Mouse (Mus musculus): ENCODE measurements at regions not wholly inside any gene's neighbourhood (a gene's known extent, or its start where the extent isn't known, plus 50 kb on each side); places are given as distances from the start of the nearest gene placed in this dataset.

DNA sequence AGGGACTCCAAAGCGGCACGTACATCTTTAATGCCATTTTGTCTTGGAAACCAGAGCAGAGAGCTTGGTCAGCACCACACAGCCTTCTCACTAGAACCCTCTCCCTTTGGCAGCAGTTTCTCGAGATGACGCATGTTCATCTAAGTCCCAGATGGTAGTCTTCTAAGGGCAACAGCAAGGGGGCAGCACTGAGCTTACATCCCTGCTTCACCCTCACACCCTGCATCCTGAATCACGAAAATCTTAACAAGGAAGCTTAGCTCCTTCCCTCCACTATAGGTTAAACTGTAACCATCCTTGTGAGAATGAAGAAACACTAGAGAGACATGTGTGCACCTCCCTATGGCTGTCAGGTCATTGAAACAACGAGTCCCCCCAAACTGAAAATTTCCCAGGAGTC lies 538.4 kb downstream of the Plekhb2 start:
- Histone ChIP-seq H3K27me3 (no peaks in the 10 kb centered on the region), H3K27ac (replicated peaks) (no peak overlapping the region), H3K36me3 (no peaks in the 10 kb centered on the region), H3K4me1 (no peaks in the 10 kb centered on the region), H3K9me3 (no peaks in the 10 kb centered on the region), H3K9ac (replicated peaks) (no peak overlapping the region), H3K4me3 (no peak overlapping the region), H3K4me2 (replicated peaks) (no peak overlapping the region)
- ATAC-seq (ENCODE audit: low FRiP score, low read depth): 0 out of 2 replicates have a peak, but pooled peaks have one; percentile 34
- WGBS: 28% methylated on average over 6 of the region's 6 CpGs

DNA sequence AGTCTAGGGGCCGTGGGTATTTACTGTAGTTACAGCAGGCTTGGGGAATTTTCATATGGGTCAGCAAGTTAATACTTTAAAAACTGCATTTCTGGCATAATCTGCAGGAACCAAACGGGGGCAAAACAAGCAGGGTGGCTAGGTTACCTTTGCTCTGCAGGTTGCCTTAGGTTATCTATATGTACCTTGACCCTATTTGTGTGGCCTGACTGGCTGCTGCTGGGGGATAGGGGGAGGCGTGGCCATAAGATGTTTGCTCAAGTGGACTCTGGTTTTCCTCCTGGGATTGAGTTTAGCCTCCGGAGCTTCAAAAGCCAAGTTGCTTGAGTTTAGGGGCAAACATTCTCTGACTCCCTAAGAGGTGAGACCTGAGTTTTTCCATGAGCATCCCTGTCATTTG lies 540.6 kb downstream of the Plekhb2 start:
- 88% methylated on average over 4 of the region's 4 CpGs for WGBS

GRCm38 (mm10) chr1:35390858-35391586 lies 541.2 kb downstream of the Plekhb2 start:
- no peak overlapping the region for H3K4me2 ChIP-seq (replicated peaks)
- H3K4me1 ChIP-seq: no peaks in the 10 kb centered on the region
- WGBS: 74% methylated on average over 7 of the region's 7 CpGs
- H3K27me3 ChIP-seq: no peaks in the 10 kb centered on the region
- no peak overlapping the region for H3K27ac ChIP-seq (replicated peaks)
- no peaks in the 10 kb centered on the region for H3K36me3 ChIP-seq
- H3K4me3 ChIP-seq: no peak overlapping the region
- no peak overlapping the region for H3K9ac ChIP-seq (replicated peaks)
- ATAC-seq (ENCODE audit: low FRiP score, low read depth): no peak
- H3K9me3 ChIP-seq: no peaks in the 10 kb centered on the region

More for the DNA sequence above, 540.6 kb downstream of the Plekhb2 start:
- H3K27me3 ChIP-seq: no peaks in the 10 kb centered on the region
- H3K4me3 ChIP-seq: no peak overlapping the region
- no peak overlapping the region for H3K27ac ChIP-seq (replicated peaks)
- no peaks in the 10 kb centered on the region for H3K9me3 ChIP-seq
- no peak overlapping the region for H3K9ac ChIP-seq (replicated peaks)
- no peaks in the 10 kb centered on the region for H3K4me1 ChIP-seq
- ATAC-seq (ENCODE audit: low FRiP score, low read depth): no peak
- H3K36me3 ChIP-seq: no peaks in the 10 kb centered on the region
- H3K4me2 ChIP-seq (replicated peaks): no peak overlapping the region

- Histone ChIP-seq H3K9me3 (no peaks in the 10 kb centered on the region), H3K4me1 (no peaks in the 10 kb centered on the region), H3K27me3 (no peaks in the 10 kb centered on the region), H3K4me3 (no peak overlapping the region), H3K36me3 (no peaks in the 10 kb centered on the region), H3K4me2 (replicated peaks) (no peak overlapping the region), H3K27ac (replicated peaks) (no peak overlapping the region), H3K9ac (replicated peaks) (no peak overlapping the region)
- 75% methylated on average over 6 of the region's 6 CpGs for WGBS
- no peak for ATAC-seq (ENCODE audit: low FRiP score, low read depth)
Measured at GRCm38 (mm10) chr1:35393550-35394118, 543.9 kb downstream of the Plekhb2 start.

- H3K4me2 ChIP-seq (replicated peaks): no peak overlapping the region
- no peaks in the 10 kb centered on the region for H3K36me3 ChIP-seq
- H3K9ac ChIP-seq (replicated peaks): no peak overlapping the region
- H3K9me3 ChIP-seq: no peaks in the 10 kb centered on the region
- no peak for ATAC-seq (ENCODE audit: low FRiP score, low read depth)
- WGBS: 83% methylated on average over 11 of the region's 11 CpGs
- no peaks in the 10 kb centered on the region for H3K27me3 ChIP-seq
- no peak overlapping the region for H3K27ac ChIP-seq (replicated peaks)
- no peak overlapping the region for H3K4me3 ChIP-seq
- no peaks in the 10 kb centered on the region for H3K4me1 ChIP-seq
Measured at GRCm38 (mm10) chr1:35400674-35401359, 551.0 kb downstream of the Plekhb2 start.

DNA sequence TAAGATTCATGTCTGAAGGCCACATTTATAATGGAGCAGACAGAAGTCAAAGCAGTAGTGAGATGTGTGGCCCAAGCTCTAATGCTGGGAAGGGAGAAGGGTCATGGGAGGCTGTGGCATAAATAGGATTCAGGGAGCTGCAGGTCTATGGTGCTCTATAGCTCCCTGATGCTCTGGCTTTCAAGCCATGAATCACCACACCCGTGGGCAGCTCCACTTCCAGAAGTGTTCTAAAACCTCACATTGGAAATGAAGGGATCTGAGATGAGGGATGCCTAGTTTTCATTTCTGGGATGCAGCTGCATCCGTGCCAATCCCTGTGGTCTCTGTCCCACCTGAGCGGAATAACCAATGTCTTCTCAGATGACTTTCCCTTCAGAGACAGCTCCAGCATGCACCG lies 553.2 kb downstream of the Plekhb2 start:
- ATAC-seq (ENCODE audit: low FRiP score, low read depth): no peak
- H3K27me3 ChIP-seq: no peaks in the 10 kb centered on the region
- no peak overlapping the region for H3K27ac ChIP-seq (replicated peaks)
- H3K4me2 ChIP-seq (replicated peaks): no peak overlapping the region
- no peak overlapping the region for H3K4me3 ChIP-seq
- no peaks in the 10 kb centered on the region for H3K36me3 ChIP-seq
- H3K4me1 ChIP-seq: no peaks in the 10 kb centered on the region
- H3K9me3 ChIP-seq: no peaks in the 10 kb centered on the region
- WGBS: 64% methylated on average over 4 of the region's 4 CpGs
- H3K9ac ChIP-seq (replicated peaks): no peak overlapping the region

DNA sequence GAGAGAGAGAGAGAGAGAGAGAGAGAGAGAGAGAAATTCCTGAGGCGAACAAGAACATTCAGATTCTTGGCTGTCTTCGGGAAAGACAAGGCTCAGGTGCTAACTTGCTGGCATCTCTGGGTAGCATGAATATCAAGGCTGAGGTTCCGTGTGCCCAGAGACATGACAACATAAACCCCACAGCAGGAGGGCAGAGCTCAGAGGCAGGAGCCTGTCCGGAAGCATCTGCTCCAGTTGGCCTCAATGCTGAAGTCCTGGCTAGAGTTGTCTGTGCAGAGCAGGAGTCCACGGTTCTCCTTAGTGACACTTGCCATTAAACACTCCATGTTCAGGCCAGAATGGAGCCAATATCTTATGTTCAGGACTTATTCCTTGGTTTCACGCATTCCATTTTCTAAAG lies 555.6 kb downstream of the Plekhb2 start:
- Histone ChIP-seq H3K27me3 (no peaks in the 10 kb centered on the region), H3K4me1 (no peaks in the 10 kb centered on the region), H3K9me3 (no peaks in the 10 kb centered on the region), H3K4me3 (no peak overlapping the region), H3K27ac (replicated peaks) (no peak overlapping the region), H3K4me2 (replicated peaks) (no peak overlapping the region), H3K36me3 (no peaks in the 10 kb centered on the region), H3K9ac (replicated peaks) (no peak overlapping the region)
- ATAC-seq (ENCODE audit: low FRiP score, low read depth): no peak
- 73% methylated on average over 5 of the region's 6 CpGs for WGBS

- H3K36me3 ChIP-seq: no peaks in the 10 kb centered on the region
- no peak for ATAC-seq (ENCODE audit: low FRiP score, low read depth)
- no peaks in the 10 kb centered on the region for H3K9me3 ChIP-seq
- H3K4me3 ChIP-seq: no peak overlapping the region
- H3K4me2 ChIP-seq (replicated peaks): no peak overlapping the region
- no peaks in the 10 kb centered on the region for H3K27me3 ChIP-seq
- 0 out of 2 replicates have a peak, but pooled peaks cover 3% of the 10 kb centered on the region for H3K4me1 ChIP-seq
- H3K9ac ChIP-seq (replicated peaks): no peak overlapping the region
- WGBS: 74% methylated on average over 1 of the region's 1 CpGs
- H3K27ac ChIP-seq (replicated peaks): no peak overlapping the region
Measured at GRCm38 (mm10) chr1:35415646-35416045, 565.9 kb downstream of the Plekhb2 start.

DNA sequence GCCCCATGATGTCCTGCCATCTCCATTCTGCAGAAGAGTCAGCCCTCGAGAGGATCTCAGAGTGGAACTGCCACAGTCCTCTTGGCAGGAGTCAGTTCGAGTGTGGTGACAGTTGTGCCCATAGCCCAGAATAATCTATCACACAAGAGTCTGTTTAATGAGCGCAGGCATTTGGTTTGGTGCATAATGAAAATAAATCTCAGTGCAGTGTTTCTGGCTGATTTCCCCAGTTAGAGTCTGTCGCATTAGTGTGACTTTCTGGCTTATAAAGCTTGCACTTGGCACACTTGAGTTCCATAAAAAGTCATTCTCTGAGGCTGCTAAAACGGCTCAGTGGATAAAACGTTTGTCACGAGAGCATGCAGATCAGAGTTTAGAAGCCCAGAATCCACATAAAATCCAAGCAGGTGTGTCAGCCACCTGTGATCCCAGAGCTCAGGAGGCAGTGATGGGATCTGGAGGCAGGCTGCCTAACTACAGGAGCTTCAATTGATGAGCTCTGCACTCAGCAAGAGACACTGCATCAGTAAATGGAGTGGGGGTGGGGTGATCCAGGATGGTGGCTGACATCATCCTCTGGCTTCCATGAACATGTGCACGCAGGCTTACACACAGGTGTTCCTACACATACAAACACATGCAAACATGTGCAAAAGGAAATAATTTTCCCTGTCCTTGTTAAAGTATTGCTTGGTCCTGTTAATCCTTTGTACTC lies 578.5 kb downstream of the Plekhb2 start:
- no peaks in the 10 kb centered on the region for H3K27me3 ChIP-seq
- H3K4me1 ChIP-seq: no peaks in the 10 kb centered on the region
- H3K27ac ChIP-seq (replicated peaks): no peak overlapping the region
- WGBS: 90% methylated on average over 8 of the region's 8 CpGs
- H3K4me2 ChIP-seq (replicated peaks): no peak overlapping the region
- no peaks in the 10 kb centered on the region for H3K36me3 ChIP-seq
- no peaks in the 10 kb centered on the region for H3K9me3 ChIP-seq
- no peak for ATAC-seq (ENCODE audit: low FRiP score, low read depth)
- H3K4me3 ChIP-seq: no peak overlapping the region
- H3K9ac ChIP-seq (replicated peaks): no peak overlapping the region

DNA sequence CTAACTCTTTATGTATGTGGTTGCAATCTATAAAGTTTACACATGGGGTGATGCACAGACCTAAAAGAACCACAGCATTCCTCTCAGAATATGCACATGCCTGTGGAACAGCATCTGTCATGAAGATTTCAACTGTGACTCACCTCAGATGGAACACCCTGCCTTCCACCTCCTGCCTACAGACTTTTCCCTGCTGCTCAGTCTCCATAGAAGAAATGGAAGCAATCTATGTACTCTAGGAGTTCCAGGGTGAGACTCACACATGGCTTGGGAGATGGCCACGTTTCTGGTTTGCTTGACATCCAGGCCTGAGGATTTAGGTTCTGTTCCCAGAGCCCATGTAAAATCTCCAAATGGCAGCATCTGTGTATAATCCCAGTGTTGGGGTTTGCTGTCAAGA lies 579.7 kb downstream of the Plekhb2 start:
- H3K4me1 ChIP-seq: no peaks in the 10 kb centered on the region
- H3K27me3 ChIP-seq: no peaks in the 10 kb centered on the region
- H3K9ac ChIP-seq (replicated peaks): no peak overlapping the region
- H3K9me3 ChIP-seq: no peaks in the 10 kb centered on the region
- ATAC-seq (ENCODE audit: low FRiP score, low read depth): no peak
- H3K4me2 ChIP-seq (replicated peaks): no peak overlapping the region
- H3K4me3 ChIP-seq: no peak overlapping the region
- H3K27ac ChIP-seq (replicated peaks): no peak overlapping the region
- 84% methylated on average over 1 of the region's 1 CpGs for WGBS
- H3K36me3 ChIP-seq: no peaks in the 10 kb centered on the region

DNA sequence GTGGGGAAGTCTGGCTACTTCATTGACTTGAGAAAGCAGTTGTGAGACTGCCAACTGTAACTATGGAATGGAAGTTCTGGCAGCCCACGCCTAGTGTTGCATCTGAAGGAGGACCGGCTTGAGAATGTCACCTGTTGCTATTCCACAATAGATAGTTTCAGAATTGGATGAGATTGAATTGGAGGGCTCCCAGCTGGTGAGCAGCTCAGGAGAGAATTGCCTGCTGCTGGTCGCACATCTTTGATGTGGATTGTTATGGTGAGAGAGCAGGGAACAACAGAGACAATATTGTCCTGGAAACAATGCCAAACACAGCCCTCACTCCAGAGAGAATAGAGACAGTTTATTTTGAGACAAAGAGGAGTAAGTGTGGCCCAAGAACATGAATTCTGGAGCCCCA lies 585.9 kb downstream of the Plekhb2 start:
- Histone ChIP-seq H3K9ac (replicated peaks) (no peak overlapping the region), H3K36me3 (no peaks in the 10 kb centered on the region), H3K27me3 (no peaks in the 10 kb centered on the region), H3K4me2 (replicated peaks) (no peak overlapping the region), H3K4me3 (no peak overlapping the region), H3K9me3 (no peaks in the 10 kb centered on the region), H3K4me1 (no peaks in the 10 kb centered on the region), H3K27ac (replicated peaks) (no peak overlapping the region)
- no peak for ATAC-seq (ENCODE audit: low FRiP score, low read depth)
- WGBS: 71% methylated on average over 3 of the region's 3 CpGs

DNA sequence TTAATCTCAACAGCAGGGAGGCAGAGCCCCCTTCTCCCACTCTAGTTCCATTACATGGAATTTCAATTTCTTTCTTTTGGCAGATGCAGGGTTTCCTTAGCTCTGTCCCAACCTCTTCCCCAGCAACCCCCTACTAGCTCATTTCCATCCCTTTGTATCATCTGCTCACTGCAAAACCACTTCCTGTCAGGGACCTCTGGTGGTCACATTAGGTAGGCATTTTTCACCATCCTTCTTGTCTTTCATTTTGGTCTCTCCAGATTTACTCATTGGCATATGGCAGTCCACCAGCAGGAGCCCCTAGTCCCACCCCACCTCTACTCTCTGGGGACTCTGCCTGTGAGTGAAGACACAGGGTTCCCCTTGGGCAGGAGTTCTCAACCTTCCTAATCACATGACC lies 597.6 kb downstream of the Plekhb2 start:
- H3K27me3 ChIP-seq: no peaks in the 10 kb centered on the region
- H3K9ac ChIP-seq (replicated peaks): no peak overlapping the region
- H3K4me3 ChIP-seq: no peak overlapping the region
- no peaks in the 10 kb centered on the region for H3K36me3 ChIP-seq
- H3K4me1 ChIP-seq: no peaks in the 10 kb centered on the region
- ATAC-seq (ENCODE audit: low FRiP score, low read depth): no peak
- H3K9me3 ChIP-seq: no peaks in the 10 kb centered on the region
- no peak overlapping the region for H3K4me2 ChIP-seq (replicated peaks)
- no peak overlapping the region for H3K27ac ChIP-seq (replicated peaks)

Data from midbrain, embryonic 12.5 days (tissue).